Mouse (Mus musculus): ENCODE results near the gene Slc10a1.

- TF ChIP-seq POLR2A (IDR thresholded peaks at IDR 0.05; ENCODE audit: low read depth, low read length) (no peak), CTCF (conservative IDR thresholded peaks at IDR 0.05; ENCODE audit: insufficient read depth, insufficient read length, low read depth, low read length) (no peak)
Observed at GRCm38 (mm10) chr12:80993773-80994172, 25.3 kb upstream of the Slc10a1 start.

Data from kidney, adult 2 months (tissue).